Mouse (Mus musculus) MEL (cell line): ENCODE measurements around the gene Mrpl43. TPM values are rescaled to one million over a fixed set of nuclear protein-coding genes. Genes with fewer than 3 reads are reported as not detected.
A peak's percentile ranks its signal among the peaks of the same experiment; 100 is the strongest.

Experiments used
- DNase-seq: peaks from one replicate; pipeline ENCODE4 v3.0.0; 2011; ENCODE audit warnings: low read depth, low spot score
- H3K27ac ChIP-seq: 2 replicates; pipeline ENCODE4 v1.5.1; 2012; ENCODE audit warnings: low read depth, mild to moderate bottlenecking, control low read depth, low read length, moderate library complexity; ENCODE audit not compliant: control insufficient read depth
- H3K27me3 ChIP-seq, 2 experiments: fragments of 150-350 bp in 1 of 2; sonication (generic) in 1 of 2; 2 replicates each; pipeline ENCODE4 v1.6.1; 2012; ENCODE audit warnings: low read length in 2 of 2, mild to moderate bottlenecking in 2 of 2, improper control_type of control experiment in 1 of 2, moderate library complexity in 1 of 2; ENCODE audit not compliant: insufficient read depth in 2 of 2, control insufficient read depth in 1 of 2
- H3K36me3 ChIP-seq, 2 experiments: 2 replicates each; pipeline ENCODE4 v1.6.1; 2012 to 2014; ENCODE audit warnings: low read length in 2 of 2, improper control_type of control experiment in 1 of 2, inconsistent platforms in 1 of 2, mild to moderate bottlenecking in 1 of 2; ENCODE audit not compliant: insufficient read depth in 2 of 2, control insufficient read depth in 1 of 2
- H3K4me1 ChIP-seq, 2 experiments: fragments of 150-350 bp in 1 of 2; sonication (generic) in 1 of 2; 2 replicates each; pipeline ENCODE4 v1.6.1; 2012; ENCODE audit warnings: low read length in 2 of 2, improper control_type of control experiment in 1 of 2, mild to moderate bottlenecking in 1 of 2; ENCODE audit not compliant: insufficient read depth in 2 of 2, control insufficient read depth in 1 of 2
- H3K4me3 ChIP-seq, 2 experiments: fragments of 150-350 bp in 1 of 2; sonication (generic) in 1 of 2; 2 replicates each; pipeline ENCODE4 v1.5.1; 2012; ENCODE audit warnings: low read depth in 2 of 2, low read length in 2 of 2, mild to moderate bottlenecking in 2 of 2, moderate library complexity in 2 of 2, control low read depth in 1 of 2, improper control_type of control experiment in 1 of 2; ENCODE audit not compliant: control insufficient read depth in 1 of 2, insufficient read depth in 1 of 2
- H3K79me2 ChIP-seq: 2 replicates; pipeline ENCODE4 v1.6.1; 2012; ENCODE audit warnings: mild to moderate bottlenecking, low read length, moderate library complexity; ENCODE audit not compliant: control insufficient read depth, poor library complexity, insufficient read depth
- H3K9ac ChIP-seq: 2 replicates; pipeline ENCODE4 v1.6.1; 2012; ENCODE audit warnings: low read depth, mild to moderate bottlenecking, control low read depth, low read length, moderate library complexity; ENCODE audit not compliant: control insufficient read depth, poor library complexity, severe bottlenecking
- H3K9me3 ChIP-seq: fragments of 150-350 bp; sonication (generic); replicated peaks from 2 replicates; pipeline ENCODE4 v1.6.1; 2012; ENCODE audit warnings: mild to moderate bottlenecking, low read length, improper control_type of control experiment, moderate library complexity; ENCODE audit not compliant: insufficient read depth
- BHLHE40 ChIP-seq: IDR thresholded peaks from 2 replicates; pipeline ENCODE4 v1.6.1; 2012; ENCODE audit warnings: low read depth, mild to moderate bottlenecking, inconsistent platforms, low read length, improper control_type of control experiment, borderline replicate concordance
- CHD1 ChIP-seq: IDR thresholded peaks from 2 replicates; pipeline ENCODE4 v1.6.1; 2012; ENCODE audit warnings: low read depth, mild to moderate bottlenecking, inconsistent platforms, low read length, improper control_type of control experiment
- CHD2 ChIP-seq: IDR thresholded peaks from 2 replicates; pipeline ENCODE4 v1.6.1; 2011; ENCODE audit warnings: low read length, improper control_type of control experiment
- CTCF ChIP-seq, 3 experiments: IDR thresholded peaks in 2 of 3; conservative IDR thresholded peaks in 1 of 3; 2 replicates each; pipeline ENCODE4 v1.5.1; 2011 to 2012; ENCODE audit warnings: low read length in 3 of 3, low read depth in 2 of 3, mild to moderate bottlenecking in 2 of 3, improper control_type of control experiment in 1 of 3, inconsistent platforms in 1 of 3, mixed read lengths in 1 of 3, moderate library complexity in 1 of 3; ENCODE audit not compliant: control insufficient read depth in 1 of 3, insufficient read depth in 1 of 3, poor library complexity in 1 of 3, severe bottlenecking in 1 of 3
- E2F4 ChIP-seq: IDR thresholded peaks from 2 replicates; pipeline ENCODE4 v1.6.1; 2011; ENCODE audit warnings: low read depth, low read length, improper control_type of control experiment, borderline replicate concordance
- ELF1 ChIP-seq: IDR thresholded peaks from 2 replicates; pipeline ENCODE4 v1.6.1; 2014; ENCODE audit warnings: low read depth, mild to moderate bottlenecking, inconsistent platforms, low read length, improper control_type of control experiment, moderate library complexity
- EP300 ChIP-seq, 2 experiments: IDR thresholded peaks; 2 replicates each; pipeline ENCODE4 v1.6.1; 2011; ENCODE audit warnings: improper control_type of control experiment in 2 of 2, low read length in 2 of 2, low read depth in 1 of 2, mild to moderate bottlenecking in 1 of 2
- ETS1 ChIP-seq: IDR thresholded peaks from 2 replicates; pipeline ENCODE4 v1.6.1; 2012; ENCODE audit warnings: low read depth, mild to moderate bottlenecking, inconsistent platforms, low read length, improper control_type of control experiment, moderate library complexity
- JUND ChIP-seq: IDR thresholded peaks from 2 replicates; pipeline ENCODE4 v1.6.1; 2011; ENCODE audit warnings: low read depth, mild to moderate bottlenecking, improper control_type of control experiment, low read length
- MAX ChIP-seq: IDR thresholded peaks from 2 replicates; pipeline ENCODE4 v1.6.1; 2011; ENCODE audit warnings: low read length, improper control_type of control experiment
- MEF2A ChIP-seq: IDR thresholded peaks from 2 replicates; pipeline ENCODE4 v1.6.1; 2014; ENCODE audit warnings: low read depth, mild to moderate bottlenecking, inconsistent platforms, low read length, improper control_type of control experiment; ENCODE audit not compliant: poor library complexity, insufficient replicate concordance, severe bottlenecking; ENCODE audit errors: extremely low read depth
- MXI1 ChIP-seq: IDR thresholded peaks from 2 replicates; pipeline ENCODE4 v1.6.1; 2011; ENCODE audit warnings: mild to moderate bottlenecking, low read depth, low read length, improper control_type of control experiment
- MYC ChIP-seq: IDR thresholded peaks from 2 replicates; pipeline ENCODE4 v1.6.1; 2011; ENCODE audit warnings: low read depth, mild to moderate bottlenecking, low read length, improper control_type of control experiment, moderate library complexity
- NELFE ChIP-seq: IDR thresholded peaks from 2 replicates; pipeline ENCODE4 v1.6.1; 2011; ENCODE audit warnings: low read depth, low read length, improper control_type of control experiment
- NRF1 ChIP-seq: IDR thresholded peaks from 2 replicates; pipeline ENCODE4 v1.6.1; 2014; ENCODE audit warnings: low read depth, mild to moderate bottlenecking, inconsistent platforms, low read length, improper control_type of control experiment, moderate library complexity; ENCODE audit not compliant: poor library complexity, insufficient read depth, severe bottlenecking
- POLR2AphosphoS5 ChIP-seq: IDR thresholded peaks from 2 replicates; pipeline ENCODE4 v1.6.1; 2012; ENCODE audit warnings: low read depth, borderline replicate concordance, mild to moderate bottlenecking, inconsistent platforms, low read length, moderate library complexity, mixed read lengths
- RAD21 ChIP-seq: IDR thresholded peaks from 2 replicates; pipeline ENCODE4 v1.6.1; 2011; ENCODE audit warnings: mild to moderate bottlenecking, low read depth, low read length, improper control_type of control experiment
- RCOR1 ChIP-seq: IDR thresholded peaks from 2 replicates; pipeline ENCODE4 v1.6.1; 2012; ENCODE audit warnings: low read depth, mild to moderate bottlenecking, inconsistent platforms, low read length, improper control_type of control experiment
- SIN3A ChIP-seq: IDR thresholded peaks from 2 replicates; pipeline ENCODE4 v1.6.1; 2012; ENCODE audit warnings: low read length, improper control_type of control experiment, inconsistent platforms
- SMC3 ChIP-seq: IDR thresholded peaks from 2 replicates; pipeline ENCODE4 v1.6.1; 2011; ENCODE audit warnings: low read depth, low read length, improper control_type of control experiment
- TBP ChIP-seq: IDR thresholded peaks from 2 replicates; pipeline ENCODE4 v1.8.0; 2011; ENCODE audit warnings: low read depth, low read length, improper control_type of control experiment
- TCF12 ChIP-seq: IDR thresholded peaks from 2 replicates; pipeline ENCODE4 v1.6.1; 2014; ENCODE audit warnings: low read depth, mild to moderate bottlenecking, inconsistent platforms, low read length, improper control_type of control experiment, moderate library complexity
- UBTF ChIP-seq: IDR thresholded peaks from 2 replicates; pipeline ENCODE4 v1.6.1; 2012; ENCODE audit warnings: low read depth, mild to moderate bottlenecking, inconsistent platforms, low read length, improper control_type of control experiment, moderate library complexity, borderline replicate concordance; ENCODE audit not compliant: insufficient read depth
- USF1 ChIP-seq: IDR thresholded peaks from 2 replicates; pipeline ENCODE4 v1.6.1; 2014; ENCODE audit warnings: low read depth, mild to moderate bottlenecking, inconsistent platforms, low read length, improper control_type of control experiment, moderate library complexity
- USF2 ChIP-seq, 2 experiments: IDR thresholded peaks; 2 replicates each; pipeline ENCODE4 v1.6.1; 2011 to 2012; ENCODE audit warnings: improper control_type of control experiment in 2 of 2, low read length in 2 of 2, borderline replicate concordance in 1 of 2, inconsistent platforms in 1 of 2, low read depth in 1 of 2, mild to moderate bottlenecking in 1 of 2; ENCODE audit not compliant: insufficient read depth in 1 of 2
- ZMIZ1 ChIP-seq: IDR thresholded peaks from 2 replicates; pipeline ENCODE4 v1.6.1; 2012; ENCODE audit warnings: low read depth, mild to moderate bottlenecking, inconsistent platforms, low read length, improper control_type of control experiment, moderate library complexity
- ZNF384 ChIP-seq: IDR thresholded peaks from 2 replicates; pipeline ENCODE4 v1.6.1; 2012; ENCODE audit warnings: low read depth, mild to moderate bottlenecking, inconsistent platforms, low read length, improper control_type of control experiment
- polyA plus RNA-seq, 2 experiments: library from polyadenylated mRNA; stranded (reverse) in 1 of 2; unstranded in 1 of 2; fragments of >175 nt in 1 of 2; fragments of >200 nt in 1 of 2; gene quantifications; 2 replicates each; pipeline versions ENCODE4 v1.2.1 to v1.2.4; 2012; ENCODE audit warnings: low replicate concordance in 2 of 2, low read depth in 1 of 2; ENCODE audit not compliant: insufficient read length in 2 of 2, insufficient read depth in 1 of 2, missing spikeins in 1 of 2
- total RNA-seq: library from RNA; depleted of rRNA; stranded (reverse); fragments of 300-350 nt; gene quantifications from 2 replicates; pipeline ENCODE4 v1.2.3, GENCODE M21; 2012

The Mrpl43 gene
- total and polyA plus RNA-seq, 3 experiments, result 136 to 145 TPM; not detected in 1

GRCm38 (mm10) chr19:45030746-45031693, 24.8 kb upstream of the Mrpl43 start:
- peak overlapping the region; percentile 66 to 74 for H3K4me3 ChIP-seq
- H3K4me1 ChIP-seq, result peaks cover 8 to 22% of the 10 kb centered on the region in 2 experiments
- H3K9ac ChIP-seq, result peak overlapping the region; percentile 66
- 0 out of 2 replicates have a peak, but pooled peaks have one; percentile 5 for TF ChIP-seq NELFE
- TF ChIP-seq TCF12, result no peak
- peak; percentile 77 for TF ChIP-seq SMC3
- TF ChIP-seq CHD1, result no peak
- peak; percentile 54 for TF ChIP-seq SIN3A
- no peak for TF ChIP-seq UBTF
- 0 out of 2 replicates have a peak, but pooled peaks have one; percentile 0 for TF ChIP-seq MYC
- TF ChIP-seq USF1, result no peak
- TF ChIP-seq JUND, result 0 out of 2 replicates have a peak, but pooled peaks have one; percentile 10
- peak; percentile 45 for TF ChIP-seq RAD21
- TF ChIP-seq POLR2AphosphoS5, result no peak
- no peak for TF ChIP-seq MEF2A
- TF ChIP-seq MXI1, result no peak
- TF ChIP-seq MAX, result no peak
- peak; percentile 92 to 97 (median 96) for TF ChIP-seq CTCF (IDR thresholded peaks at IDR 0.05 in 2 of 3, conservative IDR thresholded peaks at IDR 0.05 in 1 of 3; ENCODE audit: control insufficient read depth in 1 of 3, insufficient read depth in 1 of 3, low read depth in 2 of 3, low read length in 3 of 3, poor library complexity in 1 of 3, severe bottlenecking in 1 of 3)
- no peaks in the 10 kb centered on the region for H3K79me2 ChIP-seq
- no peaks in the 10 kb centered on the region for H3K27me3 ChIP-seq
- peaks cover 0 to 10% of the 10 kb centered on the region in 2 experiments; a peak in 2 of 4 replicates for H3K36me3 ChIP-seq
- no peaks in the 10 kb centered on the region for H3K9me3 ChIP-seq
- DNase-seq, result peak; percentile 95
- H3K27ac ChIP-seq, result no peak overlapping the region

GRCm38 (mm10) chr19:45030111-45030510, 23.9 kb upstream of the Mrpl43 start:
- Histone ChIP-seq H3K4me3 (peak overlapping the region; percentile 66 to 74), H3K9ac (peak overlapping the region; percentile 66)
- TF ChIP-seq USF2 (IDR thresholded peaks at IDR 0.05; ENCODE audit: borderline replicate concordance in 1 of 2, insufficient read depth in 1 of 2, low read depth in 1 of 2, low read length in 2 of 2) (no peak), E2F4 (no peak), EP300 (IDR thresholded peaks at IDR 0.05; ENCODE audit: low read depth in 1 of 2, low read length in 2 of 2) (no peak), ELF1 (no peak), RAD21 (peak; percentile 31), ETS1 (no peak), BHLHE40 (no peak), MXI1 (peak; percentile 36; the same call in 1 of the 2 replicates), NELFE (no peak), ZNF384 (no peak), RCOR1 (0 out of 2 replicates have a peak, but pooled peaks have one; percentile 9), TBP (0 out of 2 replicates have a peak, but pooled peaks have one; percentile 11), CHD2 (no peak), CHD1 (no peak), MYC (no peak), USF1 (no peak), NRF1 (no peak), CTCF (IDR thresholded peaks at IDR 0.05 in 2 of 3, conservative IDR thresholded peaks at IDR 0.05 in 1 of 3; ENCODE audit: control insufficient read depth in 1 of 3, insufficient read depth in 1 of 3, low read depth in 2 of 3, low read length in 3 of 3, poor library complexity in 1 of 3, severe bottlenecking in 1 of 3) (peak; percentile 88 to 100 (median 89)), ZMIZ1 (no peak), MEF2A (no peak)

More at GRCm38 (mm10) chr19:45030111-45030510, 23.9 kb upstream of the Mrpl43 start:
- peak; percentile 88 for DNase-seq
- Histone ChIP-seq H3K4me1 (peaks cover 8 to 22% of the 10 kb centered on the region in 2 experiments), H3K36me3 (peaks cover 0 to 10% of the 10 kb centered on the region in 2 experiments; a peak in 2 of 4 replicates), H3K9me3 (no peaks in the 10 kb centered on the region), H3K27me3 (no peaks in the 10 kb centered on the region), H3K27ac (peak overlapping the region; percentile 25), H3K79me2 (no peaks in the 10 kb centered on the region)
